Comparison of ENCODE assay signal across 11 mouse cellular contexts in genomic region chr11:57973001-57973912, GRCm38 (mm10). TPM values are rescaled to one million over a fixed set of nuclear protein-coding genes. Genes with fewer than 3 reads are reported as not detected.
DNase-seq lines count a peak whose midpoint lies in the region; ATAC-seq and TF ChIP-seq lines count a peak whose summit lies in the region.
"Had no signal": no experiment of that assay in that cellular context is flagged by ENCODE, and none has a peak within 500 bp of the region (broad histone marks: within the 10 kb centered on the region; RNA-seq: fewer than 3 reads in every experiment).

No protein-coding gene starts in this region.

- no peaks in the 10 kb centered on the region for H3K27me3 ChIP-seq in lung, embryonic 14.5 days (ENCODE audit: insufficient read depth, low read length)
- H3K27me3 ChIP-seq in forebrain, embryonic 16.5 days (replicated peaks; ENCODE audit: control insufficient read depth, insufficient read depth, low read length) = no peaks in the 10 kb centered on the region
- H3K27me3 ChIP-seq in heart, embryonic 10.5 days (ENCODE audit: insufficient read depth, poor library complexity, severe bottlenecking) = no peaks in the 10 kb centered on the region; the same call in 1 of the 2 replicates

- peak overlapping the region; percentile 25 for H3K4me2 ChIP-seq in lung, embryonic 14.5 days
- no peak overlapping the region for H3K4me2 ChIP-seq in forebrain, embryonic 16.5 days (ENCODE audit: low read length)
- H3K4me2 ChIP-seq: heart, embryonic 12.5 days had no signal

- H3K36me3 ChIP-seq in lung, embryonic 14.5 days (ENCODE audit: insufficient read depth) = no peaks in the 10 kb centered on the region
- no peaks in the 10 kb centered on the region for H3K36me3 ChIP-seq in forebrain, embryonic 16.5 days (ENCODE audit: control insufficient read depth, insufficient read depth)
- no peaks in the 10 kb centered on the region for H3K36me3 ChIP-seq in heart, embryonic 10.5 days
- H3K36me3 ChIP-seq: heart, embryonic 12.5 days had no signal

- peak overlapping the region; percentile 65 for H3K27ac ChIP-seq in lung, embryonic 14.5 days (ENCODE audit: low read depth)
- no peak overlapping the region for H3K27ac ChIP-seq in forebrain, embryonic 16.5 days (ENCODE audit: low read length)
- no peak overlapping the region; the same call in 1 of the 2 replicates for H3K27ac ChIP-seq in heart, embryonic 10.5 days

- peak; percentile 56 for ATAC-seq in lung, embryonic 14.5 days (ENCODE audit: insufficient read depth)
- no peak for ATAC-seq in activated CD4-positive, CD25-positive, alpha-beta regulatory T cell, adult 4 months
- ATAC-seq in forebrain, embryonic 16.5 days = no peak

- peaks cover 3% of the 10 kb centered on the region; the same call in 1 of the 2 replicates for H3K4me1 ChIP-seq in lung, embryonic 14.5 days (ENCODE audit: insufficient read depth)
- no peaks in the 10 kb centered on the region for H3K4me1 ChIP-seq in forebrain, embryonic 16.5 days (replicated peaks; ENCODE audit: control insufficient read depth, insufficient read depth, low read length)
- H3K4me1 ChIP-seq in heart, embryonic 10.5 days = peaks cover 18% of the 10 kb centered on the region

- DNase-seq in urinary bladder, adult 18-20 months (ENCODE audit: low spot score in 2 of 2) = peak; percentile 39 to 50
- DNase-seq in urinary bladder, postnatal 10 days (ENCODE audit: low spot score) = no peak
- DNase-seq in gastrocnemius, postnatal 25 days = peak; percentile 25
- DNase-seq in lung, embryonic 14.5 days = peak; percentile 64
- no peak for DNase-seq in heart, embryonic 10.5 days (ENCODE audit: low spot score)
- no peak for DNase-seq in yolk sac, embryonic 10.5 days (ENCODE audit: low spot score)
- DNase-seq: thymus, postnatal 36 days had no signal

- 42% methylated on average over 13 of the region's 13 CpGs for WGBS in lung, embryonic 14.5 days
- WGBS in forebrain, embryonic 16.5 days = 69% methylated on average over 13 of the region's 13 CpGs
- 70% methylated on average over 13 of the region's 13 CpGs for WGBS in heart, embryonic 10.5 days

- no peaks in the 10 kb centered on the region for H3K9me3 ChIP-seq in lung, embryonic 14.5 days (ENCODE audit: low read depth, low read length)
- no peaks in the 10 kb centered on the region for H3K9me3 ChIP-seq in forebrain, embryonic 16.5 days (ENCODE audit: control insufficient read depth, low read length)
- H3K9me3 ChIP-seq in heart, embryonic 10.5 days = no peaks in the 10 kb centered on the region

- TF ChIP-seq CTCF in lung, embryonic 14.5 days (IDR thresholded peaks at IDR 0.05; ENCODE audit: low read depth) = no peak

- no peak overlapping the region for H3K4me3 ChIP-seq in lung, embryonic 14.5 days (ENCODE audit: low read depth, low read length)
- H3K4me3 ChIP-seq in forebrain, embryonic 16.5 days (replicated peaks; ENCODE audit: low read length) = no peak overlapping the region
- no peak overlapping the region for H3K4me3 ChIP-seq in heart, embryonic 10.5 days
- H3K4me3 ChIP-seq: heart, embryonic 12.5 days; myocyte had no signal

- H3K9ac ChIP-seq in lung, embryonic 14.5 days = no peak overlapping the region
- H3K9ac ChIP-seq in forebrain, embryonic 16.5 days (replicated peaks; ENCODE audit: low read depth, low read length) = no peak overlapping the region
- H3K9ac ChIP-seq: heart, embryonic 12.5 days had no signal

RNA-seq across cellular contexts. Expression of gene Larp1, which starts 35.6 kb away (rescaled TPM):
- total RNA-seq in gastrocnemius, postnatal 25 days (2021) = 10 to 100 TPM; 69.1 to 85.8 TPM
- polyA plus RNA-seq in lung, embryonic 14.5 days (2014; fragmentation: Nextera tagmentation; extraction: Ambion mirVana) = 24.7 and 26.9 TPM in 2 replicates
- 10 to 100 TPM; 20.0 to 26.8 TPM for polyA plus RNA-seq in activated CD4-positive, CD25-positive, alpha-beta regulatory T cell, adult 4 months (2017; shearing (Covaris generic))
- 17.5 and 18.5 TPM in 2 replicates for polyA plus RNA-seq in forebrain, embryonic 16.5 days (2015; fragmentation: Nextera tagmentation; extraction: Ambion mirVana)
- 18.3 and 21.8 TPM in 2 replicates for polyA plus RNA-seq in heart, embryonic 10.5 days (2016; fragmentation: Nextera tagmentation; extraction: Ambion mirVana)

Comparison
In these comparisons a context has a peak if more than half of its experiments do, and no peak if none do; other contexts are left out.
1. DNase-seq: peak in urinary bladder, adult 18-20 months (2 of 2), gastrocnemius, postnatal 25 days (single experiment) and lung, embryonic 14.5 days (single experiment); none in urinary bladder, postnatal 10 days (single experiment), heart, embryonic 10.5 days (single experiment) and yolk sac, embryonic 10.5 days (single experiment).